Mouse (Mus musculus) brain, embryonic 14.5 days (tissue): ENCODE measurements at regions not wholly inside any gene's neighbourhood (a gene's known extent, or its start where the extent isn't known, plus 50 kb on each side); places are given as distances from the start of the nearest gene placed in this dataset.
"Not testable (repeated sequence)": the region's sequence is repeated elsewhere in the genome, so short reads cannot be mapped to it uniquely, and the experiment has no call there.

Experiments
- CTCF ChIP-seq: fragments of 200-500 bp; IDR thresholded peaks from 2 replicates; pipeline ENCODE4 v1.5.1; 2012; ENCODE audit warnings: inconsistent platforms, mild to moderate bottlenecking, moderate library complexity, borderline replicate concordance; ENCODE audit not compliant: insufficient read depth, insufficient read length; ENCODE audit errors: extremely low read depth
- POLR2A ChIP-seq: fragments of 200-500 bp; IDR thresholded peaks from 2 replicates; pipeline ENCODE4 v1.6.1; 2012; ENCODE audit warnings: mild to moderate bottlenecking, inconsistent platforms, borderline replicate concordance; ENCODE audit not compliant: poor library complexity, insufficient read depth, insufficient read length, severe bottlenecking; ENCODE audit errors: extremely low read depth

DNA sequence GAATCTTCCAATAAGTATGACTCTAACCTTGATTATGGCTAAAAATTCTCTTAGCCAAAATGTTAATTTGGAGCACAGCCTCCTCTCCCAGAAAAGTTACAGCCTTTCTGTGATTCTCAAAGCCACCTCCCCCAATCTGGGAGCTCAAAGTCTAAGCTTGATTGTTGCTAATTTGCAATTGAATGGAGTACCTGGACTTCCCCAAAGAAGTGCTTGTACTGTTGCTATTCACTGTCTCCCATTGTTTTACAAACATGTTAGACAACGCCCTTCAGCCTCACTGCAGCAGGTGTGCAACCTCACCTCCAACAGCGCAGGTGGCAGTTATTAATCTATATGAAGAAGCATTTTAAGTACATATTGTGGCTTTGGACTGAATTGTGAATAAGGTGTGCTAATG, 50.0 kb upstream of the Prl4a1 start:
- not testable (repeated sequence) for TF ChIP-seq CTCF, POLR2A
